Mouse (Mus musculus): ENCODE results near the gene Olfr816. TPM values are rescaled to one million over a fixed set of nuclear protein-coding genes. Genes with fewer than 3 reads are reported as not detected.

Olfr816 gene
- polyA plus RNA-seq (2012; rRNA removed) = not detected in 2 replicates

GRCm38 (mm10) chr10:129915497-129915896 is at the start of gene Olfr816:
Olfr816 (minus strand) TSS chr10:129915597.

DNA sequence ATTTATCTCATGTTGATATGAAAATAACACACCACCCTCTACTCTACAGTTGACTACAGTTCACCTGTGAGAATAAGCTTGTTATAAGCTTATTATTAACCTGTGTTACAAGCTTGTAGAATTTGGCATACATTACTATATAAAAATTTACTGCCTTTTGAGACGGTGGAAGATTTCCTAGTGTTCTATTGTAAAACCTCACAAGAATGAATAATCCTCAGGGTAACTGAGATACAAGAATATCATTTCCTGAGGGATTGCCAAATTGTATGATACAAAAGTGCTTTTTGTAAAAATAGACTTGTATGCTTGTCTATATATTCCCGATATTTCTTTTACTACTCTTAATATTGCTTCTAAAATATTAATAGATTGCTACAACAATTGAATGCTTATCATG is 33.6 kb upstream of the Olfr816 start, which contains the start of gene Olfr818:
Gene Olfr818 (minus strand): TSS at position 101 of the 400 bp plus-strand sequence.

DNA sequence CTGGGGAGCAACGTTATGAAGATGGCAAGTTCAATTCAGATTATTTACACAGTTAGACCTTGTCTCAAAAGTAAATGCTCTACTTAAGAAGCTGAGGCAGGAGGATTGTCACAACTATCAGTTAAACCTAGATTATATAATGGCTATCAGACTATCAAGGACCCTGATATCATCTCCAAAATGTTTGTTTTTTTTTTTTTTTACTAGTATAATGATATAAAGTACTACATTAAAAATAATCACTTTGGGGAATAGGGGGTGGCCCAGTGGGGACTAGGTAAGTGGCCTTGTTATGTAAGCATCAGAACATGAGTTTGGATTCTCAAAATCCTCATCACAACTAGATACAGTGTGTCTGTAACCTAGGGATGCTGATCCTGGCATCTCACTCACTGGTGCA is 9.6 kb downstream of the Olfr816 start, which contains the start of gene Olfr815:
Gene Olfr815 (minus strand): TSS at position 101 of the 400 bp plus-strand sequence.

GRCm38 (mm10) chr10:129879751-129880150 is 35.6 kb downstream of the Olfr816 start, which contains the start of gene Olfr814:
Olfr814 (minus strand) TSS chr10:129879851.

Other genes starting within 250 kb of the Olfr816 start
- gene Olfr801, start 241.7 kb downstream of the Olfr816 start, polyA plus RNA-seq (2012; rRNA removed) = not detected in 2 replicates
- gene Olfr802, start 227.4 kb downstream of the Olfr816 start, polyA plus RNA-seq (2012; rRNA removed) = not detected in 2 replicates
- not detected in 2 replicates for gene Olfr803, start 221.3 kb downstream of the Olfr816 start, polyA plus RNA-seq (2012; rRNA removed)
- not detected in 2 replicates for gene Olfr804, start 212.4 kb downstream of the Olfr816 start, polyA plus RNA-seq (2012; rRNA removed)
- not detected in 2 replicates for gene Olfr805, start 186.2 kb downstream of the Olfr816 start, polyA plus RNA-seq (2012; rRNA removed)
- gene Olfr806, start 173.7 kb downstream of the Olfr816 start, polyA plus RNA-seq (2012; rRNA removed) = not detected in 2 replicates
- gene Olfr807, start 157.8 kb downstream of the Olfr816 start, polyA plus RNA-seq (2012; rRNA removed) = not detected in 2 replicates
- not detected in 2 replicates for gene Olfr808, start 150.1 kb downstream of the Olfr816 start, polyA plus RNA-seq (2012; rRNA removed)
- gene Olfr809, start 141.0 kb downstream of the Olfr816 start, polyA plus RNA-seq (2012; rRNA removed) = not detected in 2 replicates
- not detected in 2 replicates for gene Olfr810, start 120.7 kb downstream of the Olfr816 start, polyA plus RNA-seq (2012; rRNA removed)
- not detected in 2 replicates for gene Olfr811, start 111.2 kb downstream of the Olfr816 start, polyA plus RNA-seq (2012; rRNA removed)
- not detected in 2 replicates for gene Olfr812, start 69.5 kb downstream of the Olfr816 start, polyA plus RNA-seq (2012; rRNA removed)
- not detected in 2 replicates for gene Olfr813, start 60.2 kb downstream of the Olfr816 start, polyA plus RNA-seq (2012; rRNA removed)
- gene Olfr814, start 35.7 kb downstream of the Olfr816 start, polyA plus RNA-seq (2012; rRNA removed) = not detected in 2 replicates
- not detected in 2 replicates for gene Olfr815, start 9.7 kb downstream of the Olfr816 start, polyA plus RNA-seq (2012; rRNA removed)
- gene Olfr818, start 33.5 kb upstream of the Olfr816 start, polyA plus RNA-seq (2012; rRNA removed) = not detected in 2 replicates
- not detected in 2 replicates for gene Olfr819, start 51.7 kb upstream of the Olfr816 start, polyA plus RNA-seq (2012; rRNA removed)
- not detected in 2 replicates for gene Olfr247, start 60.5 kb upstream of the Olfr816 start, polyA plus RNA-seq (2012; rRNA removed)
- not detected in 2 replicates for gene Gm10310, start 69.5 kb upstream of the Olfr816 start, polyA plus RNA-seq (2012; rRNA removed)
- gene Olfr820, start 97.0 kb upstream of the Olfr816 start, polyA plus RNA-seq (2012; rRNA removed) = not detected in 2 replicates
- gene Olfr821, start 114.8 kb upstream of the Olfr816 start, polyA plus RNA-seq (2012; rRNA removed) = not detected in 2 replicates
- gene Olfr822, start 155.6 kb upstream of the Olfr816 start, polyA plus RNA-seq (2012; rRNA removed) = not detected in 2 replicates
- gene Olfr823, start 199.8 kb upstream of the Olfr816 start, polyA plus RNA-seq (2012; rRNA removed) = not detected in 2 replicates
- not detected in 2 replicates for gene Olfr824, start 214.4 kb upstream of the Olfr816 start, polyA plus RNA-seq (2012; rRNA removed)

Data from central nervous system, embryonic 11.5 days (tissue).